Mouse (Mus musculus): ENCODE measurements around the gene Mmp15.

GRCm38 (mm10) chr8:95358550-95359411 lies 6.7 kb downstream of the Mmp15 start:
- no peak for TF ChIP-seq POLR2A (IDR thresholded peaks at IDR 0.05; ENCODE audit: low read depth, low read length)
- TF ChIP-seq CTCF (IDR thresholded peaks at IDR 0.05; ENCODE audit: extremely low read depth, insufficient read length, insufficient replicate concordance, low read depth, low read length) = no peak

All from small intestine, adult 2 months (tissue).